Mouse (Mus musculus) MEL (cell line): Measurements from ENCODE around the gene Slc2a3.
A peak's percentile ranks its signal among the peaks of the same experiment; 100 is the strongest.

Experiments used
- CTCF ChIP-seq, 3 experiments: IDR thresholded peaks in 2 of 3; conservative IDR thresholded peaks in 1 of 3; 2 replicates each; pipeline ENCODE4 v1.5.1; 2011 to 2012; ENCODE audit warnings: low read length in 3 of 3, low read depth in 2 of 3, mild to moderate bottlenecking in 2 of 3, improper control_type of control experiment in 1 of 3, inconsistent platforms in 1 of 3, mixed read lengths in 1 of 3, moderate library complexity in 1 of 3; ENCODE audit not compliant: control insufficient read depth in 1 of 3, insufficient read depth in 1 of 3, poor library complexity in 1 of 3, severe bottlenecking in 1 of 3
- EP300 ChIP-seq, 2 experiments: IDR thresholded peaks; 2 replicates each; pipeline ENCODE4 v1.6.1; 2011; ENCODE audit warnings: improper control_type of control experiment in 2 of 2, low read length in 2 of 2, low read depth in 1 of 2, mild to moderate bottlenecking in 1 of 2
- GABPA ChIP-seq: IDR thresholded peaks from 2 replicates; pipeline ENCODE4 v1.6.1; 2012; ENCODE audit warnings: low read depth, mild to moderate bottlenecking, inconsistent platforms, low read length, improper control_type of control experiment, moderate library complexity
- GATA1 ChIP-seq: IDR thresholded peaks from 2 replicates; pipeline ENCODE4 v1.6.1; 2011; ENCODE audit warnings: low read depth, low read length, improper control_type of control experiment
- MAFK ChIP-seq: IDR thresholded peaks from 2 replicates; pipeline ENCODE4 v1.6.1; 2011; ENCODE audit warnings: low read depth, mild to moderate bottlenecking, low read length, improper control_type of control experiment, borderline replicate concordance
- MAX ChIP-seq: IDR thresholded peaks from 2 replicates; pipeline ENCODE4 v1.6.1; 2011; ENCODE audit warnings: low read length, improper control_type of control experiment
- MXI1 ChIP-seq: IDR thresholded peaks from 2 replicates; pipeline ENCODE4 v1.6.1; 2011; ENCODE audit warnings: mild to moderate bottlenecking, low read depth, low read length, improper control_type of control experiment
- NELFE ChIP-seq: IDR thresholded peaks from 2 replicates; pipeline ENCODE4 v1.6.1; 2011; ENCODE audit warnings: low read depth, low read length, improper control_type of control experiment
- POLR2A ChIP-seq, 2 experiments: IDR thresholded peaks; 2 replicates each; pipeline ENCODE4 v1.6.1; 2011 to 2012; ENCODE audit warnings: low read length in 2 of 2, mild to moderate bottlenecking in 2 of 2, control low read depth in 1 of 2, improper control_type of control experiment in 1 of 2, low read depth in 1 of 2, moderate library complexity in 1 of 2; ENCODE audit not compliant: control insufficient read depth in 1 of 2, insufficient read depth in 1 of 2, poor library complexity in 1 of 2
- POLR2AphosphoS2 ChIP-seq: IDR thresholded peaks from 2 replicates; pipeline ENCODE4 v1.6.1; 2011; ENCODE audit warnings: low read length, improper control_type of control experiment
- POLR2AphosphoS5 ChIP-seq: IDR thresholded peaks from 2 replicates; pipeline ENCODE4 v1.6.1; 2012; ENCODE audit warnings: low read depth, borderline replicate concordance, mild to moderate bottlenecking, inconsistent platforms, low read length, moderate library complexity, mixed read lengths
- TAL1 ChIP-seq: IDR thresholded peaks from 2 replicates; pipeline ENCODE4 v1.6.1; 2012; ENCODE audit warnings: mild to moderate bottlenecking, inconsistent platforms, low read length, moderate library complexity, mixed read lengths
- ZC3H11A ChIP-seq: IDR thresholded peaks from 2 replicates; pipeline ENCODE4 v1.6.1; 2012; ENCODE audit warnings: low read depth, mild to moderate bottlenecking, inconsistent platforms, low read length, improper control_type of control experiment
- ZNF384 ChIP-seq: IDR thresholded peaks from 2 replicates; pipeline ENCODE4 v1.6.1; 2012; ENCODE audit warnings: low read depth, mild to moderate bottlenecking, inconsistent platforms, low read length, improper control_type of control experiment

DNA sequence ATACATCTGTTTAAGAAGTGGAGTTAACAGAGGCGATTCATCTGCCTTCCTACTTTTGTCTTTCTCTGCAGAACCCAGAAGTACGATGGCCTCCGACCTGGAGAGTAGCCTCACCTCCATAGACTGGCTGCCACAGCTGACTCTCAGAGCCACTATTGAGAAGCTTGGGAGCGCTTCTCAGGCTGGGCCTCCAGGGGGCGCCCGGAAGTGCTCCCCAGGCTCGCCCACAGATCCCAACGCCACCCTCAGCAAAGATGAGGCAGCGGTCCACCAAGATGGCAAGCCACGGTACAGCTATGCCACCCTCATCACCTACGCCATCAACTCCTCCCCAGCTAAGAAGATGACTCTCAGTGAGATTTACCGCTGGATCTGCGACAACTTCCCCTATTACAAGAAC lies 26.6 kb upstream of the Slc2a3 start:
- TF ChIP-seq MAFK (no peak), GABPA (no peak), NELFE (no peak), CTCF (IDR thresholded peaks at IDR 0.05 in 2 of 3, conservative IDR thresholded peaks at IDR 0.05 in 1 of 3; ENCODE audit: control insufficient read depth in 1 of 3, insufficient read depth in 1 of 3, low read depth in 2 of 3, low read length in 3 of 3, poor library complexity in 1 of 3, severe bottlenecking in 1 of 3) (peak; percentile 58 to 77 (median 68)), POLR2A (IDR thresholded peaks at IDR 0.05; ENCODE audit: control insufficient read depth in 1 of 2, insufficient read depth in 1 of 2, low read depth in 1 of 2, low read length in 2 of 2, poor library complexity in 1 of 2) (no peak), EP300 (IDR thresholded peaks at IDR 0.05; ENCODE audit: low read depth in 1 of 2, low read length in 2 of 2) (no peak), MAX (no peak), POLR2AphosphoS2 (no peak), ZNF384 (no peak; the same call in 1 of the 2 replicates), MXI1 (no peak), GATA1 (no peak), TAL1 (no peak), ZC3H11A (no peak), POLR2AphosphoS5 (no peak)
